Mouse (Mus musculus) erythroblast, embryonic 14.5 days (primary cell): Measurements from ENCODE around the gene Agps. TPM values are rescaled to one million over a fixed set of nuclear protein-coding genes. Genes with fewer than 3 reads are reported as not detected.
A peak's percentile ranks its signal among the peaks of the same experiment; 100 is the strongest.
"Not testable (repeated sequence)": the region's sequence is repeated elsewhere in the genome, so short reads cannot be mapped to it uniquely, and the experiment has no call there.

Experiments
- H3K27me3 ChIP-seq: 2 replicates; pipeline ENCODE4 v1.6.1; 2012; ENCODE audit warnings: inconsistent platforms; ENCODE audit not compliant: control insufficient read depth
- H3K36me3 ChIP-seq: 2 replicates; pipeline ENCODE4 v1.6.1; 2012; ENCODE audit warnings: mild to moderate bottlenecking, inconsistent platforms; ENCODE audit not compliant: control insufficient read depth
- H3K4me1 ChIP-seq: 2 replicates; pipeline ENCODE4 v1.6.1; 2012; ENCODE audit warnings: inconsistent platforms; ENCODE audit not compliant: control insufficient read depth
- H3K4me3 ChIP-seq: replicated peaks from 2 replicates; pipeline ENCODE3; 2012; ENCODE audit warnings: moderate library complexity, mild to moderate bottlenecking, inconsistent platforms
- H3K9me3 ChIP-seq: 2 replicates; pipeline ENCODE4 v1.6.1; 2012; ENCODE audit warnings: low read length, inconsistent platforms, mixed read lengths; ENCODE audit not compliant: control insufficient read depth
- GATA1 ChIP-seq: IDR thresholded peaks from 2 replicates; pipeline ENCODE4 v1.6.1; 2012; ENCODE audit warnings: low read length, inconsistent platforms, mixed read lengths
- TAL1 ChIP-seq: IDR thresholded peaks from 3 replicates; pipeline ENCODE4 v1.6.1; 2012; ENCODE audit warnings: low read length, inconsistent platforms, mixed read lengths
- polyA plus RNA-seq: library from polyadenylated mRNA; stranded (reverse); fragments of >175 nt; gene quantifications from 2 replicates; pipeline ENCODE4 v1.2.3, GENCODE M21; 2012

Agps gene
- polyA plus RNA-seq, 1 experiment: 0.17 TPM

GRCm38 (mm10) chr2:75907142-75907541 is 75.2 kb downstream of the Agps start:
- Histone ChIP-seq H3K9me3 (no peaks in the 10 kb centered on the region), H3K27me3 (no peaks in the 10 kb centered on the region), H3K4me1 (no peaks in the 10 kb centered on the region), H3K36me3 (peaks cover 49% of the 10 kb centered on the region), H3K4me3 (no peak overlapping the region)
- TF ChIP-seq GATA1 (no peak), TAL1 (no peak)

- no peak overlapping the region for H3K4me3 ChIP-seq
- H3K9me3 ChIP-seq: no peaks in the 10 kb centered on the region
- no peaks in the 10 kb centered on the region for H3K27me3 ChIP-seq
- no peaks in the 10 kb centered on the region for H3K4me1 ChIP-seq
- peaks cover 41% of the 10 kb centered on the region for H3K36me3 ChIP-seq
- TF ChIP-seq GATA1: no peak
- no peak for TF ChIP-seq TAL1
Observed at GRCm38 (mm10) chr2:75915040-75915439, 83.1 kb downstream of the Agps start.

GRCm38 (mm10) chr2:75923807-75924340 is 91.9 kb downstream of the Agps start:
- no peak for TF ChIP-seq GATA1
- no peak for TF ChIP-seq TAL1
- H3K9me3 ChIP-seq: no peaks in the 10 kb centered on the region
- H3K36me3 ChIP-seq: peaks cover 33% of the 10 kb centered on the region
- H3K4me3 ChIP-seq: no peak overlapping the region
- H3K27me3 ChIP-seq: no peaks in the 10 kb centered on the region
- no peaks in the 10 kb centered on the region for H3K4me1 ChIP-seq

GRCm38 (mm10) chr2:75926061-75926460 is 94.1 kb downstream of the Agps start:
- Histone ChIP-seq H3K36me3 (peaks cover 44% of the 10 kb centered on the region), H3K9me3 (no peaks in the 10 kb centered on the region), H3K27me3 (no peaks in the 10 kb centered on the region), H3K4me3 (no peak overlapping the region), H3K4me1 (no peaks in the 10 kb centered on the region)
- no peak for TF ChIP-seq GATA1
- no peak for TF ChIP-seq TAL1

GRCm38 (mm10) chr2:75928011-75928410 is 96.0 kb downstream of the Agps start:
- Histone ChIP-seq H3K4me3 (no peak overlapping the region), H3K4me1 (no peaks in the 10 kb centered on the region), H3K9me3 (no peaks in the 10 kb centered on the region), H3K36me3 (peaks cover 41% of the 10 kb centered on the region), H3K27me3 (no peaks in the 10 kb centered on the region)
- no peak for TF ChIP-seq GATA1
- no peak for TF ChIP-seq TAL1

- TF ChIP-seq GATA1: no peak
- TF ChIP-seq TAL1: no peak
- no peaks in the 10 kb centered on the region for H3K9me3 ChIP-seq
- H3K4me1 ChIP-seq: no peaks in the 10 kb centered on the region
- no peaks in the 10 kb centered on the region for H3K27me3 ChIP-seq
- peaks cover 34% of the 10 kb centered on the region for H3K36me3 ChIP-seq
- H3K4me3 ChIP-seq: no peak overlapping the region
Observed at GRCm38 (mm10) chr2:75929141-75929540, 97.2 kb downstream of the Agps start.

- TF ChIP-seq TAL1 (no peak), GATA1 (no peak)
- no peaks in the 10 kb centered on the region for H3K27me3 ChIP-seq
- no peaks in the 10 kb centered on the region for H3K4me1 ChIP-seq
- H3K9me3 ChIP-seq: no peaks in the 10 kb centered on the region
- H3K4me3 ChIP-seq: no peak overlapping the region
- peaks cover 32% of the 10 kb centered on the region for H3K36me3 ChIP-seq
Observed at GRCm38 (mm10) chr2:75929786-75930444, 97.9 kb downstream of the Agps start.

GRCm38 (mm10) chr2:75930941-75931340 is 99.0 kb downstream of the Agps start:
- Histone ChIP-seq H3K9me3 (no peaks in the 10 kb centered on the region), H3K4me1 (no peaks in the 10 kb centered on the region), H3K27me3 (no peaks in the 10 kb centered on the region), H3K4me3 (no peak overlapping the region), H3K36me3 (peaks cover 27% of the 10 kb centered on the region)
- no peak for TF ChIP-seq GATA1
- no peak for TF ChIP-seq TAL1

GRCm38 (mm10) chr2:75933541-75933940 is 101.6 kb downstream of the Agps start:
- peaks cover 15% of the 10 kb centered on the region for H3K36me3 ChIP-seq
- H3K9me3 ChIP-seq: no peaks in the 10 kb centered on the region
- no peaks in the 10 kb centered on the region for H3K27me3 ChIP-seq
- peaks cover 8% of the 10 kb centered on the region for H3K4me1 ChIP-seq
- H3K4me3 ChIP-seq: no peak overlapping the region
- TF ChIP-seq GATA1 (no peak), TAL1 (no peak)

GRCm38 (mm10) chr2:75936685-75937084 is 104.7 kb downstream of the Agps start:
- H3K27me3 ChIP-seq, H3K36me3 ChIP-seq, H3K4me3 ChIP-seq, H3K9me3 ChIP-seq: not testable (repeated sequence)
- H3K4me1 ChIP-seq: peaks cover 14% of the 10 kb centered on the region

GRCm38 (mm10) chr2:75937520-75938116 is 105.6 kb downstream of the Agps start:
- H3K4me3 ChIP-seq: peak overlapping the region; percentile 52
- peaks cover 14% of the 10 kb centered on the region for H3K4me1 ChIP-seq
- not testable (repeated sequence) for H3K36me3 ChIP-seq, H3K9me3 ChIP-seq, H3K27me3 ChIP-seq
